Mouse (Mus musculus): ENCODE data around the gene Ppfia1. TPM values are rescaled to one million over a fixed set of nuclear protein-coding genes. Genes with fewer than 3 reads are reported as not detected.

Ppfia1 gene
- polyA plus RNA-seq, 1 experiment from 2014 or later = 52.5 TPM

DNA sequence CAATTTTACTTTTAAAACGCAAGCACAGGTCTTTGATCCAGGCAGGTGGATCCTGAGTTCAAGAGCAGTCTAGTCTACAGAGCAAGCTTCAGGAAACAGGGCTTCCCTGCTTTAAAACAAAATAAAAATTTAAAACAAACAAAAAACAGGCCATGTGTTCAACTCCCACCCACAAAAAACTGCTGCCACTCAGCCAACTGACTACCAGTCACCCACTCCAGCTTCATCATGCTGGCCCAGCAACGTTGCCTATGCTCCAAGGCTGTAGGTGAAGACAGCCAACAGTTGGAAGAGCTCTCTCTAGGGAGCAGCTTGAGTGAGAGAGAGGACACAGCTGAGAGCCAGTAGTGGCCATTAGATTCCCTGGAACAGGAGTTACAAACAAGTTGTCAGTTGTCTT is 31.6 kb downstream of the Ppfia1 start:
- H3K27me3 ChIP-seq = no peaks in the 10 kb centered on the region
- no peak for ATAC-seq (ENCODE audit: insufficient number of reproducible peaks, insufficient read depth, low FRiP score, low TSS enrichment)

DNA sequence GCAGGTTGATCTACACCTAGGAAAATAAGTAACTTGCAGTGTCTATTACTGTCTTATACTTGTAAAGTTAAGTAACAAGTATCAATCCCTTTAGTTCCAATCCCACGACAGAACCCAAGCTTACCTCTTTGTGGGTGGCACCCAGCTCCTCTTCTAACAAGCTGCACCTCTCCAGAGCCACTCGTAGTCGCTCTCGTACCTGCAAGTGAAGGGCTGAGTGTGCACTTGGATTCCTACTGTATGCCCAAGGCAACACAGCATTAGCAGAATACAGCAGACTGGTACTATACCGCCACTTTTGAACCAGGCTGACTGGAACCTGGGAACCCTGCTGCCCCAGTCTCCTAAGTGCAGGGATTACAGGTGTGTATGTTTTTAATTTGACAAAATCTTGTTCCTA is 33.7 kb downstream of the Ppfia1 start:
- Histone ChIP-seq H3K4me1 (no peaks in the 10 kb centered on the region), H3K27me3 (no peaks in the 10 kb centered on the region), H3K4me3 (no peak overlapping the region), H3K4me2 (replicated peaks) (no peak overlapping the region), H3K9me3 (no peaks in the 10 kb centered on the region), H3K36me3 (peaks cover 48% of the 10 kb centered on the region), H3K9ac (no peak overlapping the region), H3K27ac (no peak overlapping the region)
- ATAC-seq (ENCODE audit: insufficient number of reproducible peaks, insufficient read depth, low FRiP score, low TSS enrichment) = no peak
- WGBS = 96% methylated on average over 5 of the region's 5 CpGs

More for the DNA sequence above, 31.6 kb downstream of the Ppfia1 start:
- WGBS = 90% methylated on average over 2 of the region's 2 CpGs
- Histone ChIP-seq H3K4me3 (no peak overlapping the region), H3K9me3 (no peaks in the 10 kb centered on the region), H3K4me1 (0 out of 2 replicates have a peak, but pooled peaks cover 6% of the 10 kb centered on the region), H3K27ac (no peak overlapping the region), H3K4me2 (replicated peaks) (no peak overlapping the region), H3K9ac (no peak overlapping the region), H3K36me3 (peaks cover 30% of the 10 kb centered on the region)

DNA sequence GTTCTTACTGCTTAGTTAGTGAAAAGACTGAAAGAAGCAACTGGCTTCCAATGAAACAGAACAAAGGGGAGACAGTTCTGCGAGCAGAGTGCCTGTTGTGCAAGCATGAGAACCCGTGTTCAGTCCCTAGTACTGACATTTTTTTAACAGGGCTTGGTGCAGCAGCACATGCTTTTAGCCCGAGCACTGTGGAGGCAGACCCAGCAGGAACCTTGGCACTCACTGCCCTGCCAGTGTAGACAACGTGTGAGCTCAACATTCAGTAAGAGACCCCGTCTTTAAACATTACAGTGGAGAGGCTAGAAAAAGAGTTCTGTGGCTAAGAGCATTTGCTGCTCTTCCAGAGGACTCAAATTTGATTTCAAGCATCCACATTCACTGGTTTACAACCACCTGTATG is 36.8 kb downstream of the Ppfia1 start:
- peaks cover 76% of the 10 kb centered on the region for H3K36me3 ChIP-seq
- H3K4me1 ChIP-seq = no peaks in the 10 kb centered on the region
- H3K4me2 ChIP-seq (replicated peaks) = no peak overlapping the region
- no peaks in the 10 kb centered on the region for H3K27me3 ChIP-seq
- H3K27ac ChIP-seq = no peak overlapping the region
- no peak overlapping the region for H3K9ac ChIP-seq
- H3K4me3 ChIP-seq = no peak overlapping the region
- no peak for ATAC-seq (ENCODE audit: insufficient number of reproducible peaks, insufficient read depth, low FRiP score, low TSS enrichment)
- WGBS = 88% methylated on average over 5 of the region's 5 CpGs
- no peaks in the 10 kb centered on the region for H3K9me3 ChIP-seq

DNA sequence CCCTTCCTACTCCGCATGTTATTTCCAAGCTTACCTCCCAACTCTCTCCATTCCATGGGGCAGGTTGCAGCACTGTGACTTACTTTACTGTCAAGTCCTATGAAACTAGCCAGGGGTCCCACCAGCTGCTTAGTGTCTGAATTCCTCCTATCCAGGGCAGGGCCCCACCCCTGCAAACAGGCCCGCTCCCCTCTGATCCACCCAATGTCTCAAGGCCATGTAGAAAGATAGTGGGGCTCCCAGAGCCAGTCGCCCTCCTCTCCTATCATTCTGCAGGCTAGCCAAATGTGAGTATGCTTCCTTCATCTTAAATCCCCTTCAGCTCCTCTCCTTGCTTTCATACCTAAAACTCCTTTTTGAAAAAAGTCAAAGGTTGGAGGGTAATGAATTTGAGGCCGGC is 44.4 kb downstream of the Ppfia1 start:
- Histone ChIP-seq H3K27ac (no peak overlapping the region), H3K36me3 (peaks cover 92% of the 10 kb centered on the region), H3K9me3 (no peaks in the 10 kb centered on the region), H3K4me3 (no peak overlapping the region), H3K27me3 (no peaks in the 10 kb centered on the region), H3K9ac (no peak overlapping the region), H3K4me2 (replicated peaks) (no peak overlapping the region), H3K4me1 (no peaks in the 10 kb centered on the region)
- no peak for ATAC-seq (ENCODE audit: insufficient number of reproducible peaks, insufficient read depth, low FRiP score, low TSS enrichment)
- 95% methylated on average over 4 of the region's 4 CpGs for WGBS

DNA sequence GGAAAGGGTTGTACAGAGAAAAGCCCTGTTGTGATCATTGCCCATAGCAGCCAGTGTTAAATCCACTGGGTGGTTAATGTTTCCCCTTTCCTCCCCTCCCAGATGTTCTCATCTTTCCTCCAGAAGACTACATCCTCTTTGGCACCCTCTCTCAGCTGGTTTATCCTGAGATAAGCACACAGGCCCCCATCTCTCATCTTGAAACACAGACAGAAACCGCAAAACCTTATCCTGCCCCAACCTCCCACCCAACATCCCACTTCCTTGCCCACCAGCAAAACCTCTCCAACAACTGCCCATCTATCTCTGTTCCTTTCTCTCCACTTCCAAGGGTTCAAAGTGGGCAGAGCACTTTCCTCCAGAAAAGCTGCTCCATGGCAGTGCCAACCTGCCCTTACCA is 46.7 kb downstream of the Ppfia1 start:
- H3K9ac ChIP-seq = no peak overlapping the region
- no peak overlapping the region for H3K27ac ChIP-seq
- H3K4me1 ChIP-seq = no peaks in the 10 kb centered on the region
- H3K9me3 ChIP-seq = no peaks in the 10 kb centered on the region
- WGBS = 96% methylated on average over 1 of the region's 1 CpGs
- H3K27me3 ChIP-seq = no peaks in the 10 kb centered on the region
- no peak overlapping the region for H3K4me2 ChIP-seq (replicated peaks)
- ATAC-seq (ENCODE audit: insufficient number of reproducible peaks, insufficient read depth, low FRiP score, low TSS enrichment) = no peak
- H3K4me3 ChIP-seq = no peak overlapping the region
- peaks cover 93% of the 10 kb centered on the region for H3K36me3 ChIP-seq

DNA sequence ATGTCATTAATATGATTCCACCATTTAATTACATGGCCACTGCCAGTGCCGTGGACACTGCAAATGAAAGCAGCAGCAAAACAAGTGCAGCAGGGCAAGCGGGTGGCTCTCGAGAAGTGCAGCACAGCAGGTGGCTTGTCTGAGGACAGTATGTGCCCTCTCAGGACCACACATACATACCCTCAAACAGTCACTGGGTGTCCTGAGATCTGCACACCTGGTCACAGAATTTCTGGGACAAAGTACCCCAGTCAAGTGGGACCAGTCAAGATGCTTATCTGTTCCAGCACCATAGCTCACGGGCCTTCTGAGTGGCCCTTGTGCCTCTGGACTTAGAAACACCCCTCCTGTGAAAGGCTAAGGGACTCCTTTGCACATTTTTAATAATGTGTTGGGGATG is 49.6 kb downstream of the Ppfia1 start:
- Histone ChIP-seq H3K4me1 (no peaks in the 10 kb centered on the region), H3K27me3 (no peaks in the 10 kb centered on the region), H3K36me3 (peaks cover 90% of the 10 kb centered on the region), H3K9me3 (no peaks in the 10 kb centered on the region), H3K9ac (no peak overlapping the region), H3K4me2 (replicated peaks) (no peak overlapping the region), H3K27ac (no peak overlapping the region), H3K4me3 (no peak overlapping the region)
- 82% methylated on average over 4 of the region's 4 CpGs for WGBS
- no peak for ATAC-seq (ENCODE audit: insufficient number of reproducible peaks, insufficient read depth, low FRiP score, low TSS enrichment)

DNA sequence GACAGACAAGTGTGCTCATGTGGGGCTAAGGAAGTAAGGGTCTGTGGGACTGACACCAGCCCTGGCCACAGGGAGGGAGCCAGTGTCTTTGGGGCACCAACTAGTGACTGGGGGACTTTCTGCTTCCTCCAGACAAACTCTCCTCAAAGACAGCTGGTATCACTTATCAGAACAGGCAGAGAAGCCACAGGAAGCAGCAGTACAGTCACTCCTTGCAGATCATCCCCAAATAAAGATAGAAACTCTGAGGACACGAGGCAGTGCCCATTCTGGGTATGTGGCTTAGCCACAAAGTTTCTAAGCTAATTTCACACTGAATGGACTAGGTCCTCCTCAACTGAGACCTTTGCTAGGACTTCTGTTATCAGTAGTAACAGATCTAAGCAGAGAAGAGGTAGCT is 60.6 kb downstream of the Ppfia1 start:
- Histone ChIP-seq H3K4me2 (replicated peaks) (no peak overlapping the region), H3K27me3 (no peaks in the 10 kb centered on the region), H3K36me3 (peaks cover 80% of the 10 kb centered on the region), H3K9me3 (no peaks in the 10 kb centered on the region), H3K27ac (no peak overlapping the region), H3K4me1 (no peaks in the 10 kb centered on the region), H3K4me3 (no peak overlapping the region), H3K9ac (no peak overlapping the region)
- no peak for ATAC-seq (ENCODE audit: insufficient number of reproducible peaks, insufficient read depth, low FRiP score, low TSS enrichment)
- WGBS = 44% methylated on average over 1 of the region's 1 CpGs

DNA sequence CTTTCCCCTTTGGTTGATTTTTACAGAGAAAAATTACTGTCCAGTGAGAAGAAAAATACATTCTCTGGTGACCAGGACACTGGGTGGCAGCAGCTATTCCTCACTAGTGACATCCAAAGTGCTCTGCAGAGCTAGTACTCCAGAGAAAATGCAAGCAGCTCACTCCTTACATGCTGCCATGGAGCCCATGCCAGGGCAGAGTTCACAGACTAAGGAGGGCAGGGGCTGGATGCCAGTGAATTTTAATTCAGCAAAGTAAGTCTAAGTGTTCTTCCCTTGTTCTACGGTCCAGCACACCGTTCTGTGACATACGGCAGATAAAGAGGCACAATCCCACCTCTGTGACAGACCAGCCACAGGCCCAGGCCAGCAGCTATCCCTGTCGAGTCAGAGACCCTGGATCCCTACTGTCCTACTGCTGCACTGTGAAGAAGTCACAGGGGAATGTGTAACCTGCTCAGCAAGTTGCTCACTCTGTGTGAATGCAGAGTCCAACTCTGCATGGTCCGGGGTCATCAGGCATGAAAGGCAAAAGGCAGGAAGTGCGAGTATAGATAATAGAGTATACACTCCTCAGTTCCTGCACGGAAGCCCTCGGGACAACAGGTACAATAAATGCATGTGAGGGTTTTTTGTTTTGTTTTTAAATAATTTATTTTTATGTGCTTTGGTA is 63.2 kb downstream of the Ppfia1 start:
- 86% methylated on average over 8 of the region's 8 CpGs for WGBS
- Histone ChIP-seq H3K36me3 (peaks cover 69% of the 10 kb centered on the region), H3K4me1 (no peaks in the 10 kb centered on the region), H3K4me3 (no peak overlapping the region), H3K4me2 (replicated peaks) (no peak overlapping the region), H3K9ac (no peak overlapping the region), H3K27me3 (no peaks in the 10 kb centered on the region), H3K9me3 (no peaks in the 10 kb centered on the region), H3K27ac (no peak overlapping the region)
- no peak for ATAC-seq (ENCODE audit: insufficient number of reproducible peaks, insufficient read depth, low FRiP score, low TSS enrichment)

DNA sequence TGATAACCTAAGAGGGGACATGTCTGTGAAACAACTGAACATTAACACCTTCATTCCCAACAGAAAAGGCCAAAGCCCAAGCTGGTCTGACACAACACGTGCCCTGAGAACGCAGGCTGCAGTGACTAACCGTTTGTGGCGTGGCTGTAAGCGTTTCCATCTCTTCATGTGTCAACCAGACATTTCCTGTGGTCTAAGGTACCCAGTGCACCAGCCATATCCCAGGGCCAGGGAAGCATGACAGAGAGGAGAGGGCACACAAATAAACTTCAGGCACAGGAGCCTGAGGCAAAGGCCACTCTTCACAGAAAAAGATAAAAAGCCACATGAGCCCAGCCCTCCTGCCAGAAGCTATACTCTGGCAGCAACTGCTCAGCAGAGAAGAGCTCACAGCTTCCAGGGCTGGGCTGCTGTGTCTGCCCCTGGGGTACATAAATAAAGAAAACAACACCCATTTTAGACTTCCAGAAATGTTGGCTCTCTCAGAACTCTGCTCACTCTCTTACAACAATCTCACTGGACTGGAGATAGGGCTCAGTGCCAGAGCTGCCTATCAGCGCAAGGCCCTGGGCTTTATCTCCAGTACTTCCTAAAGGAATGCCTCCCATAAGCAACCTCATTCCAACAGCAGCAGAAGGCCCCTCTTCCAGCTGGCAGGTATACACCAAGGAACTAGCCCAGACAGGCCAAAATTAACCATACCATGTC is 64.3 kb downstream of the Ppfia1 start:
- no peak for ATAC-seq (ENCODE audit: insufficient number of reproducible peaks, insufficient read depth, low FRiP score, low TSS enrichment)
- 85% methylated on average over 6 of the region's 6 CpGs for WGBS
- Histone ChIP-seq H3K4me2 (replicated peaks) (no peak overlapping the region), H3K36me3 (peaks cover 73% of the 10 kb centered on the region), H3K9me3 (no peaks in the 10 kb centered on the region), H3K27me3 (no peaks in the 10 kb centered on the region), H3K4me1 (no peaks in the 10 kb centered on the region), H3K4me3 (no peak overlapping the region), H3K9ac (no peak overlapping the region), H3K27ac (no peak overlapping the region)

DNA sequence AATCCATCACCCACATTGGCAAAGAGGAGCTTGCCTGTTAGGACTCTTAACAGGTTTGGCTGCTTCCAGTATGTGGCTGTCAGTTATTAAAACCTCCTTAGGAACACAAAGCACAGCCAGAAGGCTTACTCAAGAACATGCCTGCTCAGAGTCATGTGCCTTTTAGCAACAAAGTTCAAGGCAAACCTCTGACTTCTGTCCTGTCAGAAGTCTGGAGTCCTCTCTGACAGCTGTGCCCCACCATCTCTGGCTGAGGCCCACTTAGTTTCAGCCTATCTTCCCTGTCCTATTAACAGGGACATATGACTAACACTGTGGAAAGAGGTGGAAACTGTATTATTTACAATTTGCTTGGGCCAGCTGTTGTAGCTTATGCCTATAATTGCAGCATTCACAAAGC is 73.2 kb downstream of the Ppfia1 start:
- H3K9ac ChIP-seq = no peak overlapping the region
- H3K36me3 ChIP-seq = peaks cover 82% of the 10 kb centered on the region
- H3K27me3 ChIP-seq = no peaks in the 10 kb centered on the region
- H3K27ac ChIP-seq = no peak overlapping the region
- no peak for ATAC-seq (ENCODE audit: insufficient number of reproducible peaks, insufficient read depth, low FRiP score, low TSS enrichment)
- no peaks in the 10 kb centered on the region for H3K4me1 ChIP-seq
- H3K9me3 ChIP-seq = no peaks in the 10 kb centered on the region
- H3K4me2 ChIP-seq (replicated peaks) = no peak overlapping the region
- no peak overlapping the region for H3K4me3 ChIP-seq

DNA sequence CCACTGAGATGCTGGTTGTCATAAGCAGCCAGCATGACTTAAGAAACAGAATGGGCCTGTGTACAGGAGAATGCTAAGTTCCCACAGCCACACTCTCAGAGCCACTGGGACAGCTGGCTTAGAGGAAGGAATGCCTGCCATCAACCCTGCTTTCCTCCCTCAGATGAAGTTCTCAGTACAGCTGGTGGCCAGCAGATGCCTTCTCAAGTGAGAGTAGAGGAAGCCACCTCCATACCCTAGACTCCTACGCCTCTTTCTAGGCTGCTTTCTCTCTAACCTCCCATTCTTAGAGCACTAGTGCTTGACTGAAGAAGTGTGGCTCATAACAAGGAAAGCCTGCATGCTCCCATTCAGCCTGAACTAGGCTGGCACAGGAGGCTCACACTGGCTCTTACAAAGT is 74.0 kb downstream of the Ppfia1 start:
- H3K9me3 ChIP-seq = no peaks in the 10 kb centered on the region
- peaks cover 77% of the 10 kb centered on the region for H3K36me3 ChIP-seq
- H3K27ac ChIP-seq = no peak overlapping the region
- 95% methylated on average over 1 of the region's 1 CpGs for WGBS
- no peaks in the 10 kb centered on the region for H3K4me1 ChIP-seq
- no peaks in the 10 kb centered on the region for H3K27me3 ChIP-seq
- H3K4me3 ChIP-seq = no peak overlapping the region
- ATAC-seq (ENCODE audit: insufficient number of reproducible peaks, insufficient read depth, low FRiP score, low TSS enrichment) = no peak
- H3K9ac ChIP-seq = no peak overlapping the region
- H3K4me2 ChIP-seq (replicated peaks) = no peak overlapping the region

DNA sequence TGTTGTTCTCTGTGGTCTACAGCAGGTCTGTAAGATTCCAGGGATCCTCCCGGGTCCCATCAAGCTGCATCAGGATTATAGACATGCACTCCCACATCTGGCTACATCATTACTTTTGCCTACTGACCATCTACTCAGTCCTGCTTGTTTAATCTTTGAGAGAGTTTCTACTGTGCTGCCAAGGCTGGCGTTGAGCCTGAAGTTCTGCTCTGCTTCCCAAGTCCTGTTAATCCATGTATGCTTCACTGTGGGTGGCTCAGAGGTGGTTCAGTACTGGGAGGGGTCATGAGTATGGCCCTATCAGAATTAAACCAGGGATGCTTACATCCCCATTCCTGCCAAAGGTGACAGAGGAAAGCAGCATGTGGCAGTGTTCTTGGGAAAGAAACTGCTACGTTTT is 77.8 kb downstream of the Ppfia1 start:
- no peak overlapping the region for H3K9ac ChIP-seq
- WGBS = 97% methylated on average over 3 of the region's 3 CpGs

More for the DNA sequence above, 77.8 kb downstream of the Ppfia1 start:
- no peaks in the 10 kb centered on the region for H3K4me1 ChIP-seq
- no peaks in the 10 kb centered on the region for H3K9me3 ChIP-seq
- H3K27ac ChIP-seq = no peak overlapping the region
- ATAC-seq (ENCODE audit: insufficient number of reproducible peaks, insufficient read depth, low FRiP score, low TSS enrichment) = no peak
- no peak overlapping the region for H3K4me3 ChIP-seq
- H3K4me2 ChIP-seq (replicated peaks) = no peak overlapping the region
- H3K27me3 ChIP-seq = no peaks in the 10 kb centered on the region
- H3K36me3 ChIP-seq = peaks cover 41% of the 10 kb centered on the region
